Mouse (Mus musculus): ENCODE measurements at regions not wholly inside any gene's neighbourhood (a gene's known extent, or its start where the extent isn't known, plus 50 kb on each side); places are given as distances from the start of the nearest gene placed in this dataset.

DNA sequence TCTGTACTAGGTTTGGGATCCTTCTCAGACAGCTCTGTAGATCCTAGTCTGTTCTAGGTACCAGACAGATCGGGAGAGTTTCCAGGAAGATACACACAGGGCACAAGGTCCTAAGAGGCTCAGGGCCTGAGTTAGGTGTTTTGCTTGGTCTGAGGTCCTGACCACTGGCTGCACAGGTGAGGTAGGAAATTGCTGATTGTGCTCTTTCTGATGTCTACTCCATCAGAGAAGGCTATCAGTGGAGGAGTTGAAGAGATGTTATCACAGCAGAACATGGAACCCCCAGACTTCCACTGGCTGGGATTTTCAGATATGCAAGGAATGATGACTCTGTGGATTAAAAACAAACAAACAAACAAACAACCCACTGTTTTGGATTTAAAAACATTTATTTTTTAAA is 61.1 kb downstream of the Rrm2 start:
- no peak for ATAC-seq (replicated peaks; ENCODE audit: poor library complexity, severe bottlenecking)

GRCm38 (mm10) chr12:24772807-24773206 is 57.9 kb upstream of the Mboat2 start:
- ATAC-seq (replicated peaks; ENCODE audit: poor library complexity, severe bottlenecking) = no peak

GRCm38 (mm10) chr12:24777761-24778160 is 52.9 kb upstream of the Mboat2 start:
- no peak for ATAC-seq (replicated peaks; ENCODE audit: poor library complexity, severe bottlenecking)

DNA sequence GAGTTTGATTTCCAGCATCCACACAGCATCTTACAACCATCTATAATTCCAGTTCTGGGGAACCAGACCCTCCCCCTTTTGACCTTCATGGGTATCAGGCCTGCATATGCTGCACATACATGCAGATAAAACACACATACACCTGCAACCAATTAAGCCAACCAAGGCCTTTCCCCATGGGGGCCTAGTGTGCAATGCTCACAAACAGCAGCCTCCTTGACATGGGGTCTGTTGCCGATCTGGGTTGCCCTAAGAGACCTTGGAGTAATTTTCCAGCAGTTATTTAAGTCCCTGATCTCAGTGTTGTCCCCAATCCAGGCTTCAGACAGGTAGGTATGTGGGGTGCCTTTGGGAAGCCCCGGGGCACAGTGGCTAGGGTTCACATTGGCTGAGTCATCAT is 51.8 kb upstream of the Mboat2 start:
- no peak for ATAC-seq (replicated peaks; ENCODE audit: poor library complexity, severe bottlenecking)

GRCm38 (mm10) chr12:24780574-24780973 is 50.1 kb upstream of the Mboat2 start:
- peak; percentile 88 for ATAC-seq (replicated peaks; ENCODE audit: poor library complexity, severe bottlenecking)
